Mouse (Mus musculus) C2C12 (cell line): ENCODE results near the gene Tbc1d16.

Experiments
- CTCF ChIP-seq: IDR thresholded peaks from one replicate; pipeline ENCODE4 v1.5.1; 2011; ENCODE audit not compliant: control insufficient read depth, insufficient read depth, insufficient read length
- MAX ChIP-seq: IDR thresholded peaks from one replicate; pipeline ENCODE4 v1.6.1; 2011; ENCODE audit warnings: mild to moderate bottlenecking, control low read depth
- MYOG ChIP-seq: IDR thresholded peaks from one replicate; pipeline ENCODE4 v1.6.1; 2011; ENCODE audit not compliant: control insufficient read depth, insufficient read length; ENCODE audit errors: extremely low read depth

GRCm38 (mm10) chr11:119217861-119218260 lies 10.4 kb downstream of the Tbc1d16 start:
- TF ChIP-seq CTCF (no peak), MYOG (no peak), MAX (no peak)
